Mouse (Mus musculus) T-helper 1 cell (primary cell): ENCODE data around the gene Esyt2.

Experiments used
- in situ Hi-C: fragments of 300-600 bp; cut with MboI, MseI; formaldehyde crosslinking; loops from one replicate; pipeline ENCODE4 v1.15.1; 2025; ENCODE audit warnings: high pct_unique_total_duplicates

Esyt2 gene

GRCm38 (mm10) chr12:116354694-116355093, 73.7 kb downstream of the Esyt2 start:
- in situ Hi-C loops: no loop called here

GRCm38 (mm10) chr12:116362091-116362490, 81.1 kb downstream of the Esyt2 start:
- in situ Hi-C loops: no loop called here

- in situ Hi-C loops: no loop called here
Observed at GRCm38 (mm10) chr12:116366900-116367299, 85.9 kb downstream of the Esyt2 start.

- in situ Hi-C loops: no loop called here
Observed at GRCm38 (mm10) chr12:116367346-116367745, 86.3 kb downstream of the Esyt2 start.

GRCm38 (mm10) chr12:116368857-116369256, 87.9 kb downstream of the Esyt2 start:
- in situ Hi-C loops: no loop called here

- in situ Hi-C loops: no loop called here
Observed at GRCm38 (mm10) chr12:116383101-116383500, 102.1 kb downstream of the Esyt2 start.

GRCm38 (mm10) chr12:116383995-116384394, 103.0 kb downstream of the Esyt2 start:
- in situ Hi-C loops: no loop called here

- in situ Hi-C loops: no loop called here
Observed at GRCm38 (mm10) chr12:116386802-116387201, 105.8 kb downstream of the Esyt2 start.

- in situ Hi-C loops: no loop called here
Observed at GRCm38 (mm10) chr12:116389868-116390267, 108.9 kb downstream of the Esyt2 start.

- in situ Hi-C loops: no loop called here
Observed at GRCm38 (mm10) chr12:116394327-116394726, 113.3 kb downstream of the Esyt2 start.

GRCm38 (mm10) chr12:116395312-116395711, 114.3 kb downstream of the Esyt2 start:
- in situ Hi-C loops: no loop called here

GRCm38 (mm10) chr12:116396072-116396695, 115.2 kb downstream of the Esyt2 start:
- in situ Hi-C loops: no loop called here

- in situ Hi-C loops: no loop called here
Observed at GRCm38 (mm10) chr12:116404012-116404679, 123.2 kb downstream of the Esyt2 start.

- in situ Hi-C loops: loop anchor here (5.0 kb wide), 1 partner anchor 123 kb away; the partner anchor contains the start of gene Esyt2
Observed at GRCm38 (mm10) chr12:116405045-116405835, 124.2 kb downstream of the Esyt2 start, which contains the start of gene Ncapg2. Gene Ncapg2 (plus strand): TSS chr12:116405402.

- in situ Hi-C loops: loop anchor here (5.0 kb wide), 1 partner anchor 123 kb away; the partner anchor contains the start of gene Esyt2
Observed at GRCm38 (mm10) chr12:116405836-116406155, 124.8 kb downstream of the Esyt2 start.

- in situ Hi-C loops: loop anchor here (5.0 kb wide), 1 partner anchor 126 kb away; the partner anchor contains the start of gene Esyt2
Observed at GRCm38 (mm10) chr12:116407883-116408282, 126.9 kb downstream of the Esyt2 start.

- in situ Hi-C loops: no loop called here
Observed at GRCm38 (mm10) chr12:116414941-116415340, 133.9 kb downstream of the Esyt2 start.

GRCm38 (mm10) chr12:116416514-116416913, 135.5 kb downstream of the Esyt2 start:
- in situ Hi-C loops: no loop called here

- in situ Hi-C loops: no loop called here
Observed at GRCm38 (mm10) chr12:116421656-116422055, 140.7 kb downstream of the Esyt2 start.

- in situ Hi-C loops: no loop called here
Observed at GRCm38 (mm10) chr12:116425392-116425791, 144.4 kb downstream of the Esyt2 start.

GRCm38 (mm10) chr12:116433742-116434141, 152.7 kb downstream of the Esyt2 start:
- in situ Hi-C loops: no loop called here

GRCm38 (mm10) chr12:116435232-116435631, 154.2 kb downstream of the Esyt2 start:
- in situ Hi-C loops: no loop called here
